Mouse (Mus musculus): ENCODE data around the gene Mfsd4b1. TPM values are rescaled to one million over a fixed set of nuclear protein-coding genes. Genes with fewer than 3 reads are reported as not detected.

The Mfsd4b1 gene
- polyA plus RNA-seq, 1 experiment: 0.19 TPM

- 0 out of 2 replicates have a peak, but pooled peaks cover 3% of the 10 kb centered on the region for H3K4me1 ChIP-seq (ENCODE audit: control insufficient read depth, insufficient read depth, low read length)
- H3K4me3 ChIP-seq (ENCODE audit: insufficient read depth, low read length): no peak overlapping the region
- no peak overlapping the region for H3K27ac ChIP-seq (ENCODE audit: insufficient read depth, low read length)
- no peak for TF ChIP-seq CTCF (IDR thresholded peaks at IDR 0.05; ENCODE audit: borderline replicate concordance, insufficient read depth, low read length)
- no peak for TF ChIP-seq POLR2A (IDR thresholded peaks at IDR 0.05; ENCODE audit: low read depth, low read length)
These were observed 36.9 kb upstream of the Mfsd4b1 start for GRCm38 (mm10) chr10:40061926-40062325.

DNA sequence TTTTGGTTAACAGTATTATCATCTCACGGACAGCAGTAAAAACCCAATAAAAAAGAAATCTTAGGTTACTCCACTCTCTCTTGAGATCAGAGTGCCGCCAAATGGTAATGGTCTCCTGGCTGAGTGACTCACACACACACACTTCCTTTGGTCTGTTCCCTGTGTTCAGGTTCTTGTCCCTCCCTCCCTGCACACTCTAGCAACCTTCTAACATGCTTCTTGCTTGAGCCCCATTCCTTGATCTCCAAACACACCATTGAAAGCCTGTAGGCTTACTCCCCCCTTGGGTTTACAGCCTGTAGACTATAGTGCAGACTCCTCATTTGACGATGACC is 33.7 kb upstream of the Mfsd4b1 start:
- no peak overlapping the region for H3K27ac ChIP-seq (ENCODE audit: insufficient read depth, low read length)
- H3K4me3 ChIP-seq (ENCODE audit: insufficient read depth, low read length): no peak overlapping the region
- TF ChIP-seq CTCF (IDR thresholded peaks at IDR 0.05; ENCODE audit: borderline replicate concordance, insufficient read depth, low read length): no peak
- no peak for TF ChIP-seq POLR2A (IDR thresholded peaks at IDR 0.05; ENCODE audit: low read depth, low read length)
- H3K4me1 ChIP-seq (ENCODE audit: control insufficient read depth, insufficient read depth, low read length): 0 out of 2 replicates have a peak, but pooled peaks cover 3% of the 10 kb centered on the region

- Histone ChIP-seq H3K4me3 (ENCODE audit: insufficient read depth, low read length) (no peak overlapping the region), H3K27ac (ENCODE audit: insufficient read depth, low read length) (no peak overlapping the region), H3K4me1 (ENCODE audit: control insufficient read depth, insufficient read depth, low read length) (0 out of 2 replicates have a peak, but pooled peaks cover 3% of the 10 kb centered on the region)
- TF ChIP-seq CTCF (IDR thresholded peaks at IDR 0.05; ENCODE audit: borderline replicate concordance, insufficient read depth, low read length) (no peak), POLR2A (IDR thresholded peaks at IDR 0.05; ENCODE audit: low read depth, low read length) (no peak)
These were observed 33.2 kb upstream of the Mfsd4b1 start for GRCm38 (mm10) chr10:40058062-40058785.

GRCm38 (mm10) chr10:40057615-40058014 is 32.5 kb upstream of the Mfsd4b1 start:
- TF ChIP-seq POLR2A (IDR thresholded peaks at IDR 0.05; ENCODE audit: low read depth, low read length) (no peak), CTCF (IDR thresholded peaks at IDR 0.05; ENCODE audit: borderline replicate concordance, insufficient read depth, low read length) (no peak)
- Histone ChIP-seq H3K27ac (ENCODE audit: insufficient read depth, low read length) (no peak overlapping the region), H3K4me1 (ENCODE audit: control insufficient read depth, insufficient read depth, low read length) (0 out of 2 replicates have a peak, but pooled peaks cover 3% of the 10 kb centered on the region), H3K4me3 (ENCODE audit: insufficient read depth, low read length) (no peak overlapping the region)

DNA sequence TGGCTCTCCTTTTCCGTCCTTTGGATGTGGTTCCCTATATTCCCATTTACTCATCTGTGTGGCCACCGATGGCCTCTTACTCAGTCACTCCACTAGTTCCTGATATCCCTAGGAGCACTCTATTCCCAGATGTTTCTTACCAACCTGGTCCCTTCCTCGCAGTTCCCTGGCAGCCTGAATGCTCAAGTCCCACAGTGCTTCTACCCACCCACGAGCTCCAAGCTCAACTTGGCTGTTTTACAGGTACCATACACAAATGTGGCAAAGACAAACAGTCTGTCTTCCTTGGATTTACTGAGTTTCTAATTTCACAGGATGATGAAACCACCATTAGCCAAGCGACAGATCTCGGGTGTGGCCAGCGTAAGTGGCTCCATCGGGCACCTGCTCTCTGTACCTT is 29.4 kb upstream of the Mfsd4b1 start:
- Histone ChIP-seq H3K27ac (ENCODE audit: insufficient read depth, low read length) (no peak overlapping the region), H3K4me3 (ENCODE audit: insufficient read depth, low read length) (no peak overlapping the region)
- TF ChIP-seq POLR2A (IDR thresholded peaks at IDR 0.05; ENCODE audit: low read depth, low read length): no peak
- TF ChIP-seq CTCF (IDR thresholded peaks at IDR 0.05; ENCODE audit: borderline replicate concordance, insufficient read depth, low read length): no peak

GRCm38 (mm10) chr10:40053896-40054295 is 28.8 kb upstream of the Mfsd4b1 start:
- Histone ChIP-seq H3K27ac (ENCODE audit: insufficient read depth, low read length) (no peak overlapping the region), H3K4me1 (ENCODE audit: control insufficient read depth, insufficient read depth, low read length) (0 out of 2 replicates have a peak, but pooled peaks cover 2% of the 10 kb centered on the region), H3K4me3 (ENCODE audit: insufficient read depth, low read length) (no peak overlapping the region)
- TF ChIP-seq CTCF (IDR thresholded peaks at IDR 0.05; ENCODE audit: borderline replicate concordance, insufficient read depth, low read length): no peak
- TF ChIP-seq POLR2A (IDR thresholded peaks at IDR 0.05; ENCODE audit: low read depth, low read length): no peak

More for the DNA sequence above, 29.4 kb upstream of the Mfsd4b1 start:
- 0 out of 2 replicates have a peak, but pooled peaks cover 3% of the 10 kb centered on the region for H3K4me1 ChIP-seq (ENCODE audit: control insufficient read depth, insufficient read depth, low read length)

- no peak overlapping the region for H3K27ac ChIP-seq (ENCODE audit: insufficient read depth, low read length)
- no peak overlapping the region for H3K4me3 ChIP-seq (ENCODE audit: insufficient read depth, low read length)
- TF ChIP-seq CTCF (IDR thresholded peaks at IDR 0.05; ENCODE audit: borderline replicate concordance, insufficient read depth, low read length): no peak
- TF ChIP-seq POLR2A (IDR thresholded peaks at IDR 0.05; ENCODE audit: low read depth, low read length): no peak
- H3K4me1 ChIP-seq (ENCODE audit: control insufficient read depth, insufficient read depth, low read length): no peaks in the 10 kb centered on the region
These were observed 28.3 kb upstream of the Mfsd4b1 start for GRCm38 (mm10) chr10:40053257-40053895.

DNA sequence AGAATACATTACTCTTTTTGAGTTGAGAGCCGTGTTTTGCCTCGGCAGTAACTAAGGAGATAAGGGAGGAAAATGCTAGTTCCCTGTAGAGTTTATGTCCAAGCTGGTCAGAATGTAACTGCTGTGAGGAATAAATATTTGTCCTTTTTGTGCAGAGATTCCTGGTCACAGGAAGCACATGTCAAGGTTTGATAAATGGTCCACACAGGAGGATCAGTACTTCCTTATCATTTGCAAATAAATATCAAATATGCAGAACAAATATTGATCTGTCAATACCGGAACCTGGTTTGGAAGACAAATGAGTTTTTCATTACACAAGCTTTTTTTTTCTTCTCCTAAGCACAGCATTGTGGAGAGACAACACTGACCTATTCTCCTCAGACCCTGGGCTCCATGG is 26.9 kb upstream of the Mfsd4b1 start:
- Histone ChIP-seq H3K4me3 (ENCODE audit: insufficient read depth, low read length) (no peak overlapping the region), H3K27ac (ENCODE audit: insufficient read depth, low read length) (no peak overlapping the region), H3K4me1 (ENCODE audit: control insufficient read depth, insufficient read depth, low read length) (no peaks in the 10 kb centered on the region)
- TF ChIP-seq CTCF (IDR thresholded peaks at IDR 0.05; ENCODE audit: borderline replicate concordance, insufficient read depth, low read length): no peak
- TF ChIP-seq POLR2A (IDR thresholded peaks at IDR 0.05; ENCODE audit: low read depth, low read length): no peak

DNA sequence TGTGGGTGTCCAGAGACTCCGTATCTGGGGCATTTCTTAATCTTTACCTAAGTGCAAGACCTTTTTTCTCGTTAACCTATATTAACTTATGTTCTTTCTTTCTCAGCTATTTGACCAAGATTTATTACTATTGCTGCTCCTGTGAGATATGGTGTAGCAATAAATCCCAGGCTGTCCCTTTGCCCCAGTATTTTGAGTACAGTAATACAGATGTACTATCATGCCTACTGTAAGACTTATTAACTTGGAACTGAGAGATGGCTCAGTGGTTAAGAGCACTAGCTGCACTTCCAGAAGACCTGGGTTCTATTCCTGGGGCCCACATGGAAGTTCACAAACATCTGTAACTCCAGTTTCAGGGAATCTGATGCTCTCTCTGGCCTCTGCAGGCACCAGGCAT is 25.7 kb upstream of the Mfsd4b1 start:
- TF ChIP-seq POLR2A (IDR thresholded peaks at IDR 0.05; ENCODE audit: low read depth, low read length) (no peak), CTCF (IDR thresholded peaks at IDR 0.05; ENCODE audit: borderline replicate concordance, insufficient read depth, low read length) (no peak)
- no peaks in the 10 kb centered on the region for H3K4me1 ChIP-seq (ENCODE audit: control insufficient read depth, insufficient read depth, low read length)
- no peak overlapping the region for H3K27ac ChIP-seq (ENCODE audit: insufficient read depth, low read length)
- H3K4me3 ChIP-seq (ENCODE audit: insufficient read depth, low read length): no peak overlapping the region

- Histone ChIP-seq H3K4me1 (ENCODE audit: control insufficient read depth, insufficient read depth, low read length) (no peaks in the 10 kb centered on the region), H3K27ac (ENCODE audit: insufficient read depth, low read length) (no peak overlapping the region), H3K4me3 (ENCODE audit: insufficient read depth, low read length) (no peak overlapping the region)
- no peak for TF ChIP-seq POLR2A (IDR thresholded peaks at IDR 0.05; ENCODE audit: low read depth, low read length)
- TF ChIP-seq CTCF (IDR thresholded peaks at IDR 0.05; ENCODE audit: borderline replicate concordance, insufficient read depth, low read length): peak; percentile 83
These were observed 16.3 kb upstream of the Mfsd4b1 start for GRCm38 (mm10) chr10:40041339-40041738.

Measured in embryonic fibroblast, embryonic 13.5 days (primary cell).